Mouse (Mus musculus) liver, adult (tissue): ENCODE measurements around the gene Ndufaf3.

Source experiments
- GATA4 ChIP-seq: IDR thresholded peaks from 2 replicates; pipeline ENCODE4 v1.6.1; 2014; ENCODE audit warnings: mild to moderate bottlenecking, low read length; ENCODE audit not compliant: insufficient replicate concordance

The Ndufaf3 gene

GRCm38 (mm10) chr9:108566815-108567776 lies at the start of gene Ndufaf3:
Gene Ndufaf3, minus strand, starts transcription at chr9:108567434.
- no peak; the same call in 1 of the 2 replicates for TF ChIP-seq GATA4

DNA sequence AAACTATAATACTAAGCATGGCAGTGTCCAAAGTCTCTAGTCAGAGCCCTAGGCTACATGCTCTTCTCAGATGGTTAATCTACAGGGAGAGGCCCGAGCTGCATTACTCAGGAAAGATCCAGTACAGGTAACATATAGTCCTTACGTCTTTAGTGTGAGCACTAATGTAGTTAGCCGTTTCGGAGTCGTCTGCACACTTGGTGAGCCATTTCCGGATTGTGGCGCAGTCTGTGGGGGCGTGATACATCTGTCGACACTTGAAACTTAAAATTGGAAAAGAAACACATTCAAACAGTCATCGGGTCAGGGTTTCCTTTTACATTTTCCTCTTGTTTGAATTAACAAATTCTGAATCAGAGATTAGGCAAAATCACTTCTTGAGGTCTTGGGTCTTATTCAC lies 44.3 kb upstream of the Ndufaf3 start:
- no peak for TF ChIP-seq GATA4

DNA sequence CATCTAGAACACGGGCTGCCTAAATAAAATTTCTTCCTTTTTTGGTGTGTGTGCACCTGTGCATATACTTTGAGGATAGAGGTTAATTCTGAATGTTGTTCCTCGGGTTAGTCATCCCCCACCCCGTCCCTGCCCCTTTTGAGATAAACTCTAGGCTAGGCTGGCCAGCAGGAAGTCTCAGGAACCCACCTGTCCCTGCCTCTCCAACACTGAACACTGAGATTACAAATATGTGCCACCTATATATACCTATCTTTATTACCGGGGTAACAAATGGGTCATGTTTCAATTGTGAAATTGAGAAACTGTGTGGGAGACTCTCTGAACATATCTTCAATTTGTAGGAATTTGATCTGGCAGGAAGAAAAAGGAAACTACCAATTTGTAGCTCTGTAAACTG lies 41.7 kb upstream of the Ndufaf3 start:
- no peak for TF ChIP-seq GATA4

DNA sequence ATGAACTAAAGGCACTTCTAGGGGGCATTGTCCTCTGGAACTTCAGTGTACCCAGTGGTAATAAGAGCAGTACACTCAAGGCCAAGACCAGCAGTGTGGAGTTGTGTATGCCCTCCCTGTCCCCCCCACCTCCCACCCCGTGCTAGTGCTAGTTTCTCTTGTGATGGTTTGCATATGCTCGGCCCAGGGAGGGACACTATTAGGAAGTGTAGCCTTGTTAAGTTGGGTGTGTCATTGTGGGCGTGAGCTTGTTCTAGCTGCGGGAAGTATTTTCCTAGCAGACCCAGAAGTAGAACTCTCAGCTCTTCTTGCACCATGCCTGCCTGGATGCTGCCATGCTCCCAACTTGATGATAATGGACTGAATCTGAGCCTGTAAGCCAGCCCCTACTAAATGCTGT lies 34.8 kb upstream of the Ndufaf3 start:
- no peak for TF ChIP-seq GATA4

DNA sequence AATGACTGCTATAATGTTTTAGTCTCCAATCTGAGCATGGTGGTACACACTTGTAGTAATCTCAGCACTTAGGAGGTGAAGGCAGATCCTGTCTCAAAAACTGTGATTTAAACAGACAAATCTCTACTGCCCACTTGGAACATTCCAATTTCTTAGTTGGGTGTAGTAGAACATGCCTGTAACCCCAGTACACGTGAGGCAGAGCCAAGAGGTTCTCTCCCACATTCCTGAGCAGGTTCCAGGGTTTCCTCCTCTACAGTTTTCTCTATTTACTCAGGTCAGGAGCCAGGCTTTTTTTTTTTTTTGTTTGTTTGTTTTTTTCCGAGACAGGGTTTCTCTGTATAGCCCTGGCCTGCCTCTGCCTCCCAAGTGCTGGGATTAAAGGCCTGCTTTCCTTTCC lies 32.8 kb upstream of the Ndufaf3 start:
- TF ChIP-seq GATA4 = no peak

DNA sequence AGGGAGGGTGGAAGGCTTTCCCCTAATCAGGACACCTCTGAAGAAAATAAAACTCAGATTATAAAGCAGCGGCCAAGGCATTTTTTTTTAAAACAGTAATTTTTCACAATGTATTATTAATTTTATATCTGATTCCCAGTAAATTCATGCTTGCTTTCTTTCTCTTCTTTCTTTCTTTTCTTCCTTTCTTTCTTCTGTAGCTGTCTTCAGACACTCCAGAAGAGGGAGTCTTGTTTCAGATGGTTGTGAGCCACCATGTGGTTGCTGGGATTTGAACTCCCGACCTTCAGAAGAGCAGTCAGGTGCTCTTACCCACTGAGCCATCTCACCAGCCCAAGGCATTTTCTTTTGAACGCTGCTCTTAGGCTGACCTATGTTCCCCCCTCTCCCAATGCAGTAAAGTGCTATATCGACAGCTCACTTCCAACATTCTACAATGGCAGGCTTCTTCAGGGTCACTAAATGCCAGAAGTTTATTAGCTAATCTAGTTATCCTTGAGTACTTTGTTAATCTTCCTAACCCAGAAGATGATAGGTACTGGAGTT lies 31.9 kb upstream of the Ndufaf3 start:
- no peak for TF ChIP-seq GATA4

GRCm38 (mm10) chr9:108596998-108597764 lies 29.9 kb upstream of the Ndufaf3 start, which contains the start of gene P4htm:
Gene P4htm, minus strand, starts transcription at chr9:108597667.
- TF ChIP-seq GATA4 = no peak

DNA sequence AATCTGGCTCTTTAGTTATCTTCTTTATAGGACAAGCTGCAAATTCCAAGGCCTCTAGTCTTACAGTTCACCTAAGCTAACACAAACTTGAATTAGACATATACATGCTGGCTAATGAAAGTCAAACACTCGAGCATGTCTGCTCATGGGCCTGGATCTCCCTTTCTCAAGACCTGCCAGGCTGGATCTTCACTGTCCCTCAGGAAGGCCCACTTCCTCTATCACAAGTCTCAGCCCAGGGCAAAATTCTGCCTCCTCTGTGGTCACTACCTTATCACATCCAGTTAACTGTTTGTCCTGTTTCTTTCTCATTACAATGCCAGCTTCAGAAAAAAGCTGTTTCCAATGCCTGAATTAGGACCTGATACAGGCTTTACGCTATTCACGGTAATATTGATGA lies 27.1 kb upstream of the Ndufaf3 start:
- no peak for TF ChIP-seq GATA4

DNA sequence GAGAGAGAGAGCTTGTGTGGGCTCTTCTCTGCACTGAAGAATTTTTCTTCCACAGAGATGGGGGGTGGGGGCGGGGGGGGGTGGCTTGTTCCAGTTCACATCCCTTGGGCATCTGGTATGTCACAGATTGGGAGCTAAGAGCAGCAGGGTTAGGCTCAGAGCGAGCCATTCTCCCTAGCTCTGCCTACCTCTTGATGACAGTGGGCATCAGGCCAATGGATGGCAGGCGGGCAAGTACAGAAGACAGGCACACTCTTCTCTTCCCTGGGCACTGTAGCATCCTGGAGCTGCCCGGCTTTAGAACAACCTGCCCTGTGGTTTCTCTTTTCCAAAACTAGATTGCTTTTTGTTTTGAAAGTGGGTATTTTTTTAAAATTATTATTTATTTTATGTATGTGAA lies 24.2 kb upstream of the Ndufaf3 start:
- no peak for TF ChIP-seq GATA4

DNA sequence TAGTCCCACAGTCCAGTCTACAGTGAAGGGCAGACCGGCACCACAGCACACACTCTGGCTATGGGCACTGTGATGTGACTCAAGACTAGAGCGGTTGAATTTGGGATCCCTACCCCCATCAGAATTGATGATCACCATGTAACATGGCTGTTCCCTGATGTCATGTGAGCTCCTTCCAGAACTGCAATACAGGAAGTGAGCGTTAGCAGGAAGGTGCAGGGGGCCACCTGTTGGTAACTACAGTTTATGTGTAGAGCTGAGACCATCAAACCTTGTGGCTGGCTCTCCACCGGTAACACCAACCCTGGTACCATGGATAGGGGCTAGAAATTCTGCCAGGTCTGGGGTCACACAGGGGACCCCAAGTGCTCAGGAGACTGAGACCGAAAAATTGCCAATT lies 22.0 kb upstream of the Ndufaf3 start:
- TF ChIP-seq GATA4 = no peak

DNA sequence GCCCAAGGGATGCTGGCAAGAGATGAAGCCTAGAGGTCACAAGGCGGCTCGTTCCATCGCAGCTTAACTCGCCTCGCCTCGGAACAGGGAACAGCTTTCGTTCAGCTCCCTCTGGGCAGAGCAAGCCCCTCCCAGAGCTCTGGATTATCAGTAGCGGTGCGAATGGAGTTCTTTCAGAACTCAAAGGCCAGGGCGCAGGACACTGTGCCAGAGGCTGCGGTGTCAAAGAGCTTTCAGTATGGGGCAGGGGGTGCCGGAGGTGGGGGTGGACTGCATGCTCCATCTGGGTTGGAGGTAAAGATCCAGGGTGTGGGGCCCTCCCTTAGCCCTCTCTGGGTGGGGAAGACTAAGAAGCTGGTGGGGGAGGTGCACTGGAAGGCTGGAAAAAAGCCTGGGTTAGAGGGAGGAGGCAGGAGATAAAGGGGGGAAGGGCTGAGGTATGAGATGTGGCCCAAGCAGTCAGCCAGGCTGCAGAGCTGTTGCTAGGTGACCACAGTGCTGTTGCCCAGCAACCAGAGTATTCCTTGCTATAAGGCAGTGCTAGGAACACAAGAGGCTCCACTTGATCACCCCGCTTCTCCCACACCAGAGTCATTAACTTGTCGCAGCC lies 20.4 kb upstream of the Ndufaf3 start:
- no peak for TF ChIP-seq GATA4

DNA sequence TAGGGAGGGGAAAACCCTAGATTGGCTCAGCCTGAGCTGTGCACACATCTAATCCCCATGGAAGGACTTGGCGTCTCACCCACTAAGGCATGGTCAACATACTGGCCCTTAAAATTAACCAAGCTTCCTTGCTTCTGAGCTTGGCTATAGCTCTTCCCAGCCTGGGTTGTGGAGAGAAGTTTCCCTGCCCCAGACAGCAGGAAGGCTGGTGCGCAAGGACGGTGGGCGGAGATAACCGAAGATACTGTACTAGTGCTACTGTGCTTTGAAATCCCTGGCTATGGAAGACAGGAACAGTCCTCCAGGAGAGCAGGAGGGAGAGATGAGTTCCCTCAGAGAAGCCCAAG lies 12.1 kb upstream of the Ndufaf3 start:
- TF ChIP-seq GATA4 = no peak

- no peak for TF ChIP-seq GATA4
Observed at GRCm38 (mm10) chr9:108578545-108579343, 11.5 kb upstream of the Ndufaf3 start, which contains the start of gene Wdr6. Gene Wdr6, minus strand, starts transcription at chr9:108578739.

GRCm38 (mm10) chr9:108577934-108578544 lies 10.8 kb upstream of the Ndufaf3 start:
- no peak for TF ChIP-seq GATA4
